Mouse (Mus musculus): ENCODE measurements at regions not wholly inside any gene's neighbourhood (a gene's known extent, or its start where the extent isn't known, plus 50 kb on each side); places are given as distances from the start of the nearest gene placed in this dataset.

DNA sequence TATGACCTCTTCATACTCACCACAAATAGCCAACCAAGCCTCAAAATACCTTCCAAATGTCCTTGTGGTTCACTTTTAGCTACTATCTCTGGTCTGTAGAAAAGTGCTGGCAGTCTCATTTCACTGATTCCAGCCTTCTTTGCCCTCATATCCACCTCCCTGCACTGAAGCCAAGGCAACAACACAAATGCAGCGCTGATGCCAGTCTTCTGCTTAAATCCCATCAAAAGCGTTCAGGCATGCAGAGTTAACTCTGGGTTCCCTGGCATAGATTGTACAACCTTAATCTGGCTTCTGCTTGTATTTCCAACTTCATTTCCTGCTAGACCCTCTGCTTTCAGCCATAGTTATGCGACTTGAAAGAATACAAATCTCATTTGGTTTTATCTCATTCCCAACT, 362.9 kb upstream of the Fam49a start:
- peak; percentile 64 to 73 for DNase-seq

DNA sequence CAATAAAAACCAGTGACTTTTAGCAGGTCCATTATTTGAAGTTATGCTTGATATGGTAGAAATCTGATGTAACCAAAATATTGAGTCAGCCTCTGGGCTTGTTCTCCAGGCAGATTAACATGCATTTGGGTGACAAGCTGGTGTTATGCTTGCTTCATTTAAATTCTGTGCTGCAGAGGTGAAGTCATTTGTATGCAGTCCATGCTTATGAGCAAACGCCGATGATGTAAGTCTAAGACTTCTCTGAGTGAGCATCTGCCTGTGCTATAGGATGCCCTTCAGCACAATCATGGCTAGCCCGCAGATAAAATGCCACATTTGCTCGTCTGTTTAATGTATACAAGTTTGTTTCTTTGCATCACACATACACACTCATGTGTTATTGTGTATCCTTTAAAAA, 355.4 kb upstream of the Fam49a start:
- no peak for DNase-seq
